Mouse (Mus musculus) E14TG2a.4 (cell line): ENCODE results near the gene Adcy4.

Experiments
- CTCF ChIP-seq: conservative IDR thresholded peaks from 2 replicates; pipeline ENCODE4 v1.5.1; 2014; ENCODE audit warnings: low read length
- NANOG ChIP-seq: IDR thresholded peaks from 2 replicates; pipeline ENCODE4 v1.6.1; 2014; ENCODE audit warnings: borderline replicate concordance, low read length, mixed read lengths
- POU5F1 ChIP-seq: IDR thresholded peaks from 2 replicates; pipeline ENCODE4 v1.6.1; 2014; ENCODE audit warnings: low read length, borderline replicate concordance

DNA sequence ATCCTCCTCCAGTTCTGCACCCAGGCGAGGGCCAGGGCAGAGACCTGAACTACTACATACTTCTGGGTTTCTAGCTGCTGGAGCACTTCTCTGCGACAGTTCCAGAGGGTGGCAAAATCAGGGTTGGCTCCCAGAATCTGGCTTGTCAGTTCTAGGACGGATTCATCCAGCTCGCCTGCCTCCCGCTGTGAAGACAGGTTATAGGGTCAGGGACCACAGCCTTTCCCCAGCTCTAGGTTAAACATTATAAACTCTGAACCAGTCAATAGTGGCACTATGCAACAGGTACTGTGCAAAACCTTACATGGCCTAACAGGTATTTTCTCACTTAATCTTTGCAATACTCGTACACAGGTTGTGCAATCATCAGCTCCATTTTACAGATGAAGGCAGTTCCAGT, 62.8 kb downstream of the Adcy4 start:
- TF ChIP-seq CTCF (no peak), POU5F1 (no peak), NANOG (no peak)
